Mouse (Mus musculus) megakaryocyte-erythroid progenitor cell, adult 5-6 weeks (primary cell): ENCODE results near the gene Gpr171. TPM values are rescaled to one million over a fixed set of nuclear protein-coding genes. Genes with fewer than 3 reads are reported as not detected.
"Not testable (repeated sequence)": the region's sequence is repeated elsewhere in the genome, so short reads cannot be mapped to it uniquely, and the experiment has no call there.

Source experiments
- ATAC-seq: replicated peaks from 2 replicates; pipeline ENCODE4 v1.8.0; 2016; ENCODE audit warnings: mild to moderate bottlenecking, inconsistent platforms; ENCODE audit not compliant: severe bottlenecking, poor library complexity, low FRiP score, low TSS enrichment
- total RNA-seq, 2 experiments: library from RNA; stranded (forward) in 1 of 2; stranded (reverse) in 1 of 2; fragments of 200-1000, 215-1000 nt in 1 of 2; fragments of >200 nt in 1 of 2; fragmentation: Nextera tagmentation in 1 of 2; gene quantifications; 2 replicates each; pipeline ENCODE4 v1.2.3; 2014 to 2017

The Gpr171 gene
- total RNA-seq, 2 experiments from 2014 or later, result 0.83 to 3.4 TPM

GRCm38 (mm10) chr3:59121780-59122449 lies 20.3 kb upstream of the Gpr171 start:
- no peak; the same call in 1 of the 2 replicates for ATAC-seq

DNA sequence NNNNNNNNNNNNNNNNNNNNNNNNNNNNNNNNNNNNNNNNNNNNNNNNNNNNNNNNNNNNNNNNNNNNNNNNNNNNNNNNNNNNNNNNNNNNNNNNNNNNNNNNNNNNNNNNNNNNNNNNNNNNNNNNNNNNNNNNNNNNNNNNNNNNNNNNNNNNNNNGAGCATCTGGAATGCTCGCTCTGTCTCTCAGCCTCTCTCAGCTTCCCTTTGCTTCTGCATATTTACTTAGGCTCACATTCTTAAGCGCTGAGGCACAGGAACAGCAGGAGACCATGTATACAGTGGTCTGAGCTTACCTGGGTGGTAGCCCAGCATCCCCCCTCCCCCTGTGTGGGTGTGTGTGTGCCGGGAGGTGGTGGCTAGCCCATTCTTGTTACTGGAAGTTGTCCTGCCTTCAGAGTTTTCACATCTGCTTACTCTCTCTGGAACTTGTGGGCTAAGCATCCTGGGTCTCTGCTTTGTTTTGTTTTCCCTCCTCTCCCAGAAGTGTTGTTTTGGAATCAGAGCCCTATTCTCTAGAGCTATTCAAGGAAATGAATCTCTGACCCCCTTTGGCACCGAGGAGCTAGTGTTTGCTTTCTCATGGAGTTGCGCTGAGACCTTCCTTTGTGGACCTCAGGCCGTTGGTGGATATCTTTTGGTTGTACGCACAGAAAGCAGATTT lies 19.6 kb upstream of the Gpr171 start:
- ATAC-seq, result no peak

DNA sequence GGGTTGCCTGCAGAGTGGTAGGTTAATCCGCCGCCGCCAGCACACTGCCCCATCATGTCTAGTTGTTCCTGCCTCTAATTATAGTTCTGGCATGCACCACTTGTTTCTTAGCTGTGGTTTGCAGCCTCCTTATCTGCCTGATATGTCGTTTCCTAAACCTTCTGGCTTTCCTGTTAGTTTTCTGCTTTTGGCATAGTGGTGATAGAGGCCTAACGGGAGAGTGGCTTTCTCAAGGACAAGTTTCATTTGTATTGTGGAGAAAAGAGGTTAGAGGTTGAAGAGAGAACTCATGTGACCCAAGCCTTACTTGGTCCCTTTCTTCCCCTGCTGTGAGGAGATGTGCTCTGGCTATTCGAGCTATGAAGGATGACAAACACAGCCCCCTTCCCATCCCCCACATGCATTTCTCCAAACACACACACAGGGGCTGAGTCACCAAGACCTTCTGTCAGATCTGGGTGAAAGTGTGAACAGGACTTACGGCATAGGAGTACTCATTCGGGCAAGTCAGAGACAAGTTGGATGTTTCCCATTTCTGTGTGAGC lies 12.4 kb upstream of the Gpr171 start:
- peak; percentile 90 for ATAC-seq

- ATAC-seq, result not testable (repeated sequence)
Observed at GRCm38 (mm10) chr3:59113291-59113690, 11.7 kb upstream of the Gpr171 start.

- ATAC-seq, result no peak
Observed at GRCm38 (mm10) chr3:59111944-59112343, 10.3 kb upstream of the Gpr171 start.

- ATAC-seq, result not testable (repeated sequence)
Observed at GRCm38 (mm10) chr3:59109834-59110233, 8.2 kb upstream of the Gpr171 start.

- ATAC-seq, result no peak
Observed at GRCm38 (mm10) chr3:59107439-59107838, 5.8 kb upstream of the Gpr171 start.

- ATAC-seq, result peak; percentile 94
Observed at GRCm38 (mm10) chr3:59104462-59104861, 2.8 kb upstream of the Gpr171 start.

- ATAC-seq, result no peak
Observed at GRCm38 (mm10) chr3:59102146-59102545, 525 bp upstream of the Gpr171 start.

GRCm38 (mm10) chr3:59098540-59098939 lies 3.1 kb downstream of the Gpr171 start:
- no peak for ATAC-seq

- ATAC-seq, result no peak
Observed at GRCm38 (mm10) chr3:59097421-59097820, 4.2 kb downstream of the Gpr171 start.

- no peak for ATAC-seq
Observed at GRCm38 (mm10) chr3:59092702-59093101, 8.9 kb downstream of the Gpr171 start.

DNA sequence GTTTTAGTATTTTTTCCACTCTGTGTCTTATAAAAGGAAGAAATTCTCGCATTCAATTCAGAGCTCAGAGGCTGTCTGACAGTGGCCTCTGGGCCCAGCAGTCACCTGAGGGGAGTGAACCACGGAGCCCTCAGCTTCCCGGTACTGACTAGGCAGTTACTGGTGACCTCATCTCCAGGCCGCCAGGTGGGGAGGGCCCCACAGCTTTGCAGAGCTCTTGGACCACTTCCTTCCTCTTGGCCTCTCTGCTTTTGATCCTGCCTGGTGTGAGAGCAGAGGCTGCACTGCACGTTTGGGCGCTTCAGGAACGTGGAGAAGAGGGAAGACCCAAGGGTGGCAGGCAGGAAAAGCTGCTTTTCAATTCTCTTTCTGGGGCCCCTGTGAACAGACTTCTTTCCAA lies 20.7 kb downstream of the Gpr171 start:
- peak; percentile 48 for ATAC-seq

- ATAC-seq, result no peak
Observed at GRCm38 (mm10) chr3:59080293-59080916, 21.2 kb downstream of the Gpr171 start.

GRCm38 (mm10) chr3:59079327-59079726 lies 22.3 kb downstream of the Gpr171 start:
- ATAC-seq, result peak; percentile 87

GRCm38 (mm10) chr3:59078585-59078984 lies 23.0 kb downstream of the Gpr171 start:
- no peak for ATAC-seq

DNA sequence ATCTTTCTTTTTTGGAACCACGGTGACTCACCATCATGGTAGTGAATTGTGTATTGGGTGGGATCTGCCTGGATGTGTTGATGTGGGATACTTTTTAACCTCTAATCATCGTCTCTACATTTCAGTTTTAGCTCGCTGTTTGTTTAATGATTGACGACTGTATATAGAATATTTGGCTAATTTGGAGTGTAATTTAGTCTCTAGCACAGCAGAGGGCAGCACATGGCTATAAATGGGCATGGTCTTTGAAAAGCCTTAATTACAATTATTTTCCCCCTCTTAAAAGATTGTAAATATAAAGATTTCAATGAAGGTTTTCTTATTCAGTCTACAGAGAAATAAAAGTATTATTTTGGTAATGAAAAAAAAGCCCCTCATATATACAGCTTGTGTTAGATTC lies 24.3 kb downstream of the Gpr171 start:
- ATAC-seq, result no peak

GRCm38 (mm10) chr3:59069071-59069470 lies 32.5 kb downstream of the Gpr171 start:
- ATAC-seq, result peak; percentile 77; the same call in 1 of the 2 replicates

DNA sequence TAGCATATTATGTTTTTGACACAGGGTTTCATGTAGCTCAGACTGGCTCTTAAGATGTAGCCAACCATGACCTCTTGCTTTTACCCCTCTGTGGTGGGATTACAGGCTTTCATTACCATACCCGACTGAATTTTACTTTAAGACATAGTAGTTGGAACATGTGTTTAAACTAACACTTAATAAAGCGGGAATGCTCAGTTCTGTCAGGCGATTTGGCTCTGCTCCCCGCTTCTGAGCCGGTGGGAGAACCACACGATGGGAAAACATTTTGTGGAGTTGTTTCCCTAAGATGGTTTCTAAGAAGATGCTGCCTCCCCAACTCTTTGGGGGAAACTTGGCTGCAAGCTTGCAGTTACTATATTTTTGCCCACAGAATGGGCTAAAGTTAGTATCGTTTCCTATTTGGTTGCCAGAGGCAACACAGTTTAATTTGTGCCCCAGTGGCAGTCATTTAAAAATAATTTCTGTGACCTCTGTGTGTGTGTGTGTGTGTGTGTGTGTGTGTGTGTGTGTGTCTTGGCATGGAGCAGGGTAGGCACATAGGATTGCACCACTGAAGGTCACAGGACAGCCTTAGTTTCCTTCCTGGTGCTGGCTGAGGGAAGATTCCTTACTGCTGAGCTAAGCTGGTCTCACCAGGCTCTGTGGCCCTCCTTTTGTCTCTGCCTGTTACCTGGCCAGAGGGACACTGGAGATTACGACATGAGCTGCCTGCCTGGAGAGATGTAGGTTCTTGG lies 34.9 kb downstream of the Gpr171 start:
- ATAC-seq, result no peak

GRCm38 (mm10) chr3:59065937-59066336 lies 35.7 kb downstream of the Gpr171 start:
- no peak for ATAC-seq
